Mouse (Mus musculus) CH12.LX (cell line): Measurements from ENCODE around the gene Pcdh9.

Experiments
- CTCF ChIP-seq, 2 experiments: IDR thresholded peaks in 1 of 2; conservative IDR thresholded peaks in 1 of 2; 2 replicates each; pipeline ENCODE4 v1.5.1; 2011 to 2012; ENCODE audit warnings: low read depth in 2 of 2, low read length in 2 of 2, improper control_type of control experiment in 1 of 2, inconsistent platforms in 1 of 2, mild to moderate bottlenecking in 1 of 2, moderate library complexity in 1 of 2
- EP300 ChIP-seq: IDR thresholded peaks from 2 replicates; pipeline ENCODE4 v1.6.1; 2011; ENCODE audit warnings: low read length, improper control_type of control experiment
- MAZ ChIP-seq: IDR thresholded peaks from 2 replicates; pipeline ENCODE4 v1.6.1; 2012; ENCODE audit warnings: low read depth, mild to moderate bottlenecking, inconsistent platforms, low read length, improper control_type of control experiment, moderate library complexity
- NELFE ChIP-seq: IDR thresholded peaks from 2 replicates; pipeline ENCODE4 v1.6.1; 2011; ENCODE audit warnings: low read depth, low read length, improper control_type of control experiment
- POLR2A ChIP-seq: IDR thresholded peaks from 2 replicates; pipeline ENCODE4 v1.6.1; 2011; ENCODE audit warnings: low read depth, mild to moderate bottlenecking, improper control_type of control experiment, low read length
- SIN3A ChIP-seq: IDR thresholded peaks from 2 replicates; pipeline ENCODE4 v1.6.1; 2012; ENCODE audit warnings: low read length, improper control_type of control experiment, inconsistent platforms
- ZNF384 ChIP-seq: IDR thresholded peaks from 2 replicates; pipeline ENCODE4 v1.6.1; 2012; ENCODE audit warnings: low read depth, low read length, improper control_type of control experiment, inconsistent platforms

- TF ChIP-seq ZNF384 (no peak), EP300 (no peak), CTCF (conservative IDR thresholded peaks at IDR 0.05 in 1 of 2, IDR thresholded peaks at IDR 0.05 in 1 of 2; ENCODE audit: low read depth in 2 of 2, low read length in 2 of 2) (no peak), MAZ (no peak), NELFE (no peak), POLR2A (no peak), SIN3A (no peak)
These were observed 188.9 kb downstream of the Pcdh9 start for GRCm38 (mm10) chr14:93701385-93702101.
